Mouse (Mus musculus): ENCODE measurements around the gene Pias1.

DNA sequence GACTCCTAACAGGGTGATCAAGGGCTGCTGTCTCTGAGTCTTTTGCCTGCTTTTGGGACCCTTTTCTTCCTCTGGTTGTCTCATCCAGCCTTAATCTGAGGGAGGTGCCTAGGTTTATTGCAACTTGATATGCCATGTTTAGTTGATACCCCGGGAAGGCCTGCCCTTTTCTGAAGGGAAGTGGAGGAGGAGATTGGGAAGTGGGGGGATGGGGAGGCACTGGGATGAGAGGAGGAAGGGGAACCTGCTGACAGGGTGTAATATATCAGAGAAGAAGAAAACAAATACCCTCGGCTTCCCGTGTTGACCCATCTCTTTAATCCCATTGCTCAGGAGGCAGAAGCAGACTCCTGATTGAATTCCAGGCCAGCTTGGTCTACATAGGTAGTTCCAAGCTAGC, 10.8 kb upstream of the Pias1 start:
- no peak for TF ChIP-seq CTCF (IDR thresholded peaks at IDR 0.05; ENCODE audit: low read depth, low read length)
- TF ChIP-seq POLR2A (IDR thresholded peaks at IDR 0.05; ENCODE audit: borderline replicate concordance, low read depth, low read length), result no peak

Measured in bone marrow macrophage, adult 2 months (primary cell).